Mouse (Mus musculus): ENCODE measurements at regions not wholly inside any gene's neighbourhood (a gene's known extent, or its start where the extent isn't known, plus 50 kb on each side); places are given as distances from the start of the nearest gene placed in this dataset.

GRCm38 (mm10) chr8:128171116-128171515 lies 187.3 kb upstream of the Nrp1 start:
- DNase-seq = peak in 1 of 2 experiments; percentile 14

- DNase-seq = no peak
Observed at GRCm38 (mm10) chr8:128180214-128180613, 178.2 kb upstream of the Nrp1 start.

GRCm38 (mm10) chr8:128183081-128183480 lies 175.3 kb upstream of the Nrp1 start:
- no peak for DNase-seq

GRCm38 (mm10) chr8:128188321-128188720 lies 170.1 kb upstream of the Nrp1 start:
- DNase-seq = no peak

- DNase-seq = no peak
Observed at GRCm38 (mm10) chr8:128193293-128193887, 165.0 kb upstream of the Nrp1 start.

GRCm38 (mm10) chr8:128200815-128201214 lies 157.6 kb upstream of the Nrp1 start:
- DNase-seq = no peak

- DNase-seq = no peak
Observed at GRCm38 (mm10) chr8:128201635-128202034, 156.8 kb upstream of the Nrp1 start.

- no peak for DNase-seq
Observed at GRCm38 (mm10) chr8:128202158-128202886, 156.1 kb upstream of the Nrp1 start.

GRCm38 (mm10) chr8:128204803-128205202 lies 153.6 kb upstream of the Nrp1 start:
- no peak for DNase-seq

- DNase-seq = peak; percentile 14 to 21
Observed at GRCm38 (mm10) chr8:128207138-128207537, 151.3 kb upstream of the Nrp1 start.

GRCm38 (mm10) chr8:128210761-128211160 lies 147.6 kb upstream of the Nrp1 start:
- no peak for DNase-seq

GRCm38 (mm10) chr8:128212223-128212622 lies 146.2 kb upstream of the Nrp1 start:
- DNase-seq = no peak

GRCm38 (mm10) chr8:128214256-128214655 lies 144.1 kb upstream of the Nrp1 start:
- peak in 1 of 2 experiments; percentile 12 for DNase-seq

GRCm38 (mm10) chr8:128218886-128219285 lies 139.5 kb upstream of the Nrp1 start:
- no peak for DNase-seq

- DNase-seq = peak; percentile 58 to 59
Observed at GRCm38 (mm10) chr8:128219539-128219938, 138.9 kb upstream of the Nrp1 start.

- no peak for DNase-seq
Observed at GRCm38 (mm10) chr8:128223092-128223491, 135.3 kb upstream of the Nrp1 start.

GRCm38 (mm10) chr8:128223522-128223921 lies 134.9 kb upstream of the Nrp1 start:
- no peak for DNase-seq

- no peak for DNase-seq
Observed at GRCm38 (mm10) chr8:128225123-128225522, 133.3 kb upstream of the Nrp1 start.

GRCm38 (mm10) chr8:128235071-128235470 lies 123.3 kb upstream of the Nrp1 start:
- no peak for DNase-seq

- DNase-seq = no peak
Observed at GRCm38 (mm10) chr8:128235527-128235926, 122.9 kb upstream of the Nrp1 start.

- DNase-seq = no peak
Observed at GRCm38 (mm10) chr8:128236097-128236496, 122.3 kb upstream of the Nrp1 start.

GRCm38 (mm10) chr8:128238948-128239347 lies 119.5 kb upstream of the Nrp1 start:
- no peak for DNase-seq

- no peak for DNase-seq
Observed at GRCm38 (mm10) chr8:128239783-128240182, 118.6 kb upstream of the Nrp1 start.

- no peak for DNase-seq
Observed at GRCm38 (mm10) chr8:128241200-128241599, 117.2 kb upstream of the Nrp1 start.

All from kidney, postnatal 36 days (tissue).